Mouse (Mus musculus) CD4-positive, CD25-positive, alpha-beta regulatory T cell, adult 2 months (primary cell): ENCODE results near the gene Itm2b.

Experiments
- DNase-seq: peaks from one replicate; pipeline ENCODE4 v3.0.0-alpha.2; 2012; ENCODE audit warnings: low read depth, low spot score

Itm2b gene

GRCm38 (mm10) chr14:73384913-73385719 lies at the start of gene Itm2b:
Gene Itm2b, minus strand, starts transcription at chr14:73385289.
- peak; percentile 90 for DNase-seq

DNA sequence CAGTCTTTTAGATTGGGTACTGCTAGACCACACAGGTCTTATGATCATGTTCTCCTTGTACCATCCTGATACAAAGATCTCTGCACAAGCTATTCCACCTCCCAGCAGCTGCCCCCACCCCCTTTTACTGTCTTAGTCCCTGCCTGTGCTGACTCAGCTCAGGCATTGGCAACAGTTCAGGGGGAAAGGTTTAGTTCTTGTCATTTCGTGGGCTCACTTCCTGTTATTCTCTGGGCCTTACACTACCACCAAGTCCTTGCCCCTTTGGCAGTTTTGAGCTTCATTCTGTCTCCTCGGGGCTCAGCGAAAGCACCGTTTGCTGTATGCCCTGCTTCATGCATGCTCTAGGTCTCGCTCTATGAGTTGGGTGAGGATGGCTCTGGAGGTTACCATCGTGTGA lies 48.4 kb upstream of the Itm2b start:
- DNase-seq, result peak; percentile 28

GRCm38 (mm10) chr14:73430571-73430970 lies 45.5 kb upstream of the Itm2b start:
- DNase-seq, result no peak

- no peak for DNase-seq
Measured at GRCm38 (mm10) chr14:73425571-73426041, 40.5 kb upstream of the Itm2b start.

- no peak for DNase-seq
Measured at GRCm38 (mm10) chr14:73424961-73425360, 39.9 kb upstream of the Itm2b start.

DNA sequence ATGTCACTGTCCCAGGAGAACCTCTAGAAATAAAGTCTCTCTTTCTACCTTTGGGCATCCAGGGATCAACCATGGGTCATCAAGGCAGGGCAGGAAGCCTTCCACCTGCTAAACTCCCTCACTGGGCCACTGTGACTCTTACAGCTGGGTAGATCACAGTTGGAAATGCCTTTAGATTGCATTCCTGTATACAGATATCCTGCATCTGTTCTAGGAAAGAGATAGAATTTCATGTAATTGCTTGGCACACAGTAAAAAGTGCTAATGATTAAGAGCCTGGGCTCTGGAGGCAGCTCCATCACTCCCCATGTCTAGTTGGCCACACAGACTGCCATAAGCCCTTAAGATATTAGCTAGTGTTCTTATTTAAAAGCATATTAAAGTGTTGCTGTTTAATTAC lies 38.5 kb upstream of the Itm2b start:
- DNase-seq, result no peak

GRCm38 (mm10) chr14:73422621-73423020 lies 37.5 kb upstream of the Itm2b start:
- no peak for DNase-seq

GRCm38 (mm10) chr14:73421580-73421979 lies 36.5 kb upstream of the Itm2b start:
- no peak for DNase-seq

GRCm38 (mm10) chr14:73420138-73420745 lies 35.2 kb upstream of the Itm2b start:
- DNase-seq, result no peak

GRCm38 (mm10) chr14:73416511-73416910 lies 31.4 kb upstream of the Itm2b start:
- DNase-seq, result peak; percentile 34

DNA sequence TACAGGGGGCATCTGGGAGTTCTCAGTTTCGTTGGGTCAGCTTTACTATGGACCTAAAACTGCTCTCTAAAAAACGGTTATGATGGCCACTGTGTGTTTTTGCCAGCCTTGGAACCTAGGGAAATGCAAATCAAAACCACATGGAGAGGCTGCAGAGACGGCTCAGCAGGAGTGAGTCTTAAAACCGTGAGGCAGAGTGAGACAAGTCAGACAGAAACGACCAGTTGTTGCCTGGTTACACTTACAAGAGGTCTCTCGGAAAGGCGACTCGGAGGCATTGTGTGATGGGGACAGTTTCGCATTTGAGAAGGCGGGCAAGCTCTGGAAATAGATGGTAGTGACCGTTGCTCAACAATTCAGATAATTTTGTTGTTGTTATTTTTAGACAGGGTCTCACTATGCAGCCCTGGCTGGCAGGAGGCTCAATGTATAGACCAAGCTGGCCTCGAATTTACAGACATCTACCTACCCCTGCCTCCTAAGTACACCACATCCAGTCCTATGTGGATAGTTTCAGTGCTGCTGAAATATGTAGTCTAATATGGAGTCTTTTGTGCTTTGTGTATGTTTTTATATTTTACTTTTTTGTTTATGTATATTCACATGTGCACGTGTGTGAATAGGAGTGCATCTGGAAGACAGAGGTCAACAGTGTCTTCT lies 30.4 kb upstream of the Itm2b start:
- no peak for DNase-seq

DNA sequence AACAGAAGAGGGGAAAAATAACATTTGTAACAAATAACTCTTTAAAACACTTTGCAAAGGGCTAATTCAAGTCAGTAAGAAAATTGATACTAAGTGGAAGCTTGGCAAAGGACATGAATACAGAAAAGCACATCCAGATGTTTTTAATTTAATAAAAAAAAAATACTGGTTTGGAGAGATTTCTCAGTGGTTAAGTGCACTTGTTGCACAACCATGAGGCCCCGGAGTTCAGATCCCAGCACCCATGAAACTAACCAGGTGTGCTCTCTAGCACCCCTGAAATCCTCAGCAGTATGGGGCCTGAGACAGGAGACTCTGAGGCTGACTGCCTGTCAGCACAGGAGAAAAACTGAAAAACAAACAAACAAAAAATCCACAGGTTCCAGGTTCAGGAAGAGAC lies 26.6 kb upstream of the Itm2b start:
- DNase-seq, result no peak

DNA sequence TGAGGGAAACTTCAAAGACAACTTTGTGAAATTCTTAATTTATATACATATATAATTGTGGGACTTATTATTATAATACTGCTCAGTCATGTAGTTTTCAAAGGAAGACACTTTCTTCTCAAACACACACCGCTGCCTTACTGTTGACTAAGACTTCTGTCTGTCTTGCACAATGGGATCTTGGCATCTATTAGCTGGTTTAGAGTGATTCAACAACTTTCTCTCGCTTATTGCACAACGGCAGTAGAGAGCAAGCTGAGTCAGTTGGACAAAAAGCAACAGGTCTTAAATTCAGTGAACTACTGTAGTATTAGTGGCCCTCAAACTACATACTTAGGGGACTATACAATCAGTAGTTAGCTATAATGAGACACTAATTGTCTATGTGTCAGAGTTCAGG lies 25.0 kb upstream of the Itm2b start:
- DNase-seq, result no peak

GRCm38 (mm10) chr14:73408223-73408845 lies 23.2 kb upstream of the Itm2b start:
- DNase-seq, result no peak

DNA sequence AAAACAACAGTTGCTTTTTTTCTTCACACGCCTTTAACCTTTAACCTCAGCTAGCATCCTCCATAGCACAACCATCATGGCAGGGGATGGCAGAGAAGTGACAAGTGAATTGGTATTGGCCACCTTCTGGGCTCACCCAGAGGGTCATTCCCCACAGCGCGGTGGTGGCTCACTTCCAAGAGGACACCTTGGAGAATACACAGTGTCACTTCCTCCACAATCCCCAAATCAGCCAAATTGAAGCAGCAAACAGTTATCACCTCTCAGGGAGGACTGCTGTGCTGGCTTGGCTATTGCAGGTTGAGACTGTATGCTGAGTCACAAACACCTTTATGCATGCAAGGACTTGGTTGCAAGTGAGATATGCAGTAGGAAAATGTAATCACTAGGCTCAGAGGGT lies 18.9 kb upstream of the Itm2b start:
- no peak for DNase-seq

GRCm38 (mm10) chr14:73403351-73403750 lies 18.3 kb upstream of the Itm2b start:
- no peak for DNase-seq

DNA sequence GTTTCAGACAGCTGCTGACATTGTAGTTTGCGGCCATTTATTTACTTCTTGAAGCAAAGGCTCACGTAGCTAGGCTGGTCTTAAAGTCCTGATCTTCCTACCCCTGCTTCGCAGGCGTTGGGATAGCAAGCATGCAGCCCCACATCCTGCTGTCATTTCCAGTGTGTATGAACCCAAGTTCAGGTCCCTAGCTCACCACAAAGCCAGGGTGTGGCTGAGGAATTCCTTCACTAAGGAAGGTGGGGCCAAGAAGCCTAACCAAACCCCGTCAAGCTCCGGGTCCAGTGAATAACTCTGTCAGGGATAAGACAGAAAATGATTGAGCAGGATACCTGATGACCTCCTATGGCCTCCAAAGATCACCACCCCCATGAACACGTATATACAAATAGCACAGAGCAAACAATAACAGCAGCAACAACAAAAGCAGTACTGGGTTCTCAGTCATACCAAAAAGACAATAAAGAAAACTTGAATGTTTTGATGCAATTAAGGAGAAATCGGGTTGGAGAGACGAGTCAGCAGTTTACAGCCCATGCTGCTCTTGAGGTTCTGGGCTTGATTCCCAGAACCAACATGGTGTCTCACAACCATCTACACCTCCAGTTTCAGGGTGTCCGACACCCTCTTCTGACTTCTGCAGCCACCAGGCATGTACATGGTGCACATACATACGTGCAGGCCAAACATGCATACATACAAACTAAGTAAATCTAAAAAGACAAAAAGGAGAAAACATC lies 17.4 kb upstream of the Itm2b start:
- no peak for DNase-seq

DNA sequence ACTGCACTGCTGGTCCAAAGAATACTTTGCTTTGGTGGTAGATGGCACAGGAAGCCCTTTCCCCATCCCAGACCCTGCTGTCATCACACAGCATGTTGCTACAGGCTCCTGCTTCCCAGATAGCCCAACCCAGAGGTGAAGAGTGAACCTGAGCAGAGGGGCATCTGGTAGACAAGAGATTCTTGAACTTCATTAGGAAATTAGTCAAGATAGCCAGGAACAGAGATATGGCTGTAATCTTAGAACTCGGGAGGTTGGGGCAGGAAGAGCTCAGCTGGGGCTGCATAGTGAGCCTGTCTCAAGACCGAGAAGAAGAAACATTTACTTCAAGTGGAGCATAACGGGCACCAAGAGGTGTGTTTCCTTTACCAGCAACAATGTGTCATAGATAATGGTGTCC lies 16.3 kb upstream of the Itm2b start:
- no peak for DNase-seq

GRCm38 (mm10) chr14:73399866-73400618 lies 15.0 kb upstream of the Itm2b start:
- DNase-seq, result peak; percentile 43

GRCm38 (mm10) chr14:73398367-73398996 lies 13.4 kb upstream of the Itm2b start:
- DNase-seq, result peak; percentile 52
